Mouse (Mus musculus) midbrain, postnatal 0 days (tissue): ENCODE results near the gene D17Wsu92e. TPM values are rescaled to one million over a fixed set of nuclear protein-coding genes. Genes with fewer than 3 reads are reported as not detected.

ENCODE experiments used
- ATAC-seq: fragments of 200-750 bp; cut with Nextera tagmentation; 2 replicates; pipeline ENCODE4 v1.8.0; 2017; ENCODE audit warnings: moderate number of reproducible peaks, mild to moderate bottlenecking, moderate TSS enrichment, moderate library complexity; ENCODE audit not compliant: low FRiP score
- DNase-seq: peaks from one replicate; pipeline ENCODE4 v3.0.0-alpha.2; 2015; ENCODE audit warnings: low spot score
- H3K27ac ChIP-seq: fragments of 300-500 bp; sonication (generic); 2 replicates; pipeline ENCODE4 v1.5.1; 2014; ENCODE audit warnings: low read depth, mild to moderate bottlenecking, low read length, mixed read lengths
- H3K27me3 ChIP-seq: fragments of 300-500 bp; sonication (generic); 2 replicates; pipeline ENCODE4 v1.6.1; 2014; ENCODE audit warnings: low read length, control low read depth, mixed read lengths; ENCODE audit not compliant: insufficient read depth
- H3K36me3 ChIP-seq: fragments of 300-500 bp; sonication (generic); 2 replicates; pipeline ENCODE4 v1.6.1; 2014; ENCODE audit warnings: low read length, control low read depth, mixed read lengths; ENCODE audit not compliant: insufficient read depth
- H3K4me1 ChIP-seq: fragments of 300-500 bp; sonication (generic); 2 replicates; pipeline ENCODE4 v1.6.1; 2014; ENCODE audit warnings: mild to moderate bottlenecking, control low read depth, antibody characterized with exemption, low read length, mixed read lengths; ENCODE audit not compliant: insufficient read depth
- H3K4me2 ChIP-seq: fragments of 300-500 bp; sonication (generic); 2 replicates; pipeline ENCODE4 v1.6.1; 2014; ENCODE audit warnings: low read depth, mild to moderate bottlenecking, low read length, mixed read lengths; ENCODE audit not compliant: poor library complexity, severe bottlenecking
- H3K4me3 ChIP-seq: fragments of 300-500 bp; sonication (generic); 2 replicates; pipeline ENCODE4 v1.5.1; 2014; ENCODE audit warnings: low read depth, mild to moderate bottlenecking, low read length, moderate library complexity
- H3K9ac ChIP-seq: fragments of 300-500 bp; sonication (generic); replicated peaks from 2 replicates; pipeline ENCODE4 v1.6.1; 2014; ENCODE audit warnings: mild to moderate bottlenecking, low read length, moderate library complexity, mixed read lengths; ENCODE audit not compliant: poor library complexity, severe bottlenecking
- H3K9me3 ChIP-seq: fragments of 300-500 bp; sonication (generic); 2 replicates; pipeline ENCODE4 v1.6.1; 2016; ENCODE audit warnings: low read length, control low read depth
- CTCF ChIP-seq: IDR thresholded peaks from 2 replicates; pipeline ENCODE4 v1.5.1; 2016; ENCODE audit warnings: antibody characterized with exemption, mild to moderate bottlenecking
- WGBS: fragments of 180-500 bp; shearing (Covaris S2); extraction: QIAGEN DNeasy Blood & Tissue Kit; methylation state at CpG from one replicate; pipeline ENCODE4 v1.1.7; 2014; 5-methylcytosine and 5-hydroxymethylcytosine counted together
- polyA plus RNA-seq: library from polyadenylated mRNA; unstranded; fragments of >200 nt; fragmentation: Nextera tagmentation; extraction: Ambion mirVana; gene quantifications from 2 replicates; pipeline ENCODE4 v1.2.1, GENCODE M21; 2015
- total RNA-seq: library from RNA; depleted of rRNA; stranded (reverse); fragments of >200 nt; gene quantifications from 2 replicates; pipeline ENCODE4 v1.2.3, GENCODE M21; 2014

D17Wsu92e gene
- total and polyA plus RNA-seq, 2 experiments from 2014 or later = 8.7 to 73.8 TPM

GRCm38 (mm10) chr17:27750451-27750942 lies 70.0 kb downstream of the D17Wsu92e start:
- 92% methylated on average over 6 of the region's 6 CpGs for WGBS
- Histone ChIP-seq H3K27ac (no peak overlapping the region), H3K9ac (no peak overlapping the region), H3K36me3 (peaks cover 6% of the 10 kb centered on the region; the same call in 1 of the 2 replicates), H3K9me3 (no peaks in the 10 kb centered on the region), H3K27me3 (no peaks in the 10 kb centered on the region), H3K4me1 (no peaks in the 10 kb centered on the region), H3K4me3 (no peak overlapping the region), H3K4me2 (no peak overlapping the region)
- no peak for TF ChIP-seq CTCF
- DNase-seq (no peak), ATAC-seq (no peak)

GRCm38 (mm10) chr17:27748123-27748522 lies 72.3 kb downstream of the D17Wsu92e start:
- no peaks in the 10 kb centered on the region for H3K4me1 ChIP-seq
- no peak overlapping the region for H3K9ac ChIP-seq
- H3K9me3 ChIP-seq = no peaks in the 10 kb centered on the region
- no peak for TF ChIP-seq CTCF
- no peak overlapping the region for H3K4me3 ChIP-seq
- no peak overlapping the region for H3K4me2 ChIP-seq
- H3K27ac ChIP-seq = no peak overlapping the region
- no peak for DNase-seq
- 0 out of 2 replicates have a peak, but pooled peaks cover 5% of the 10 kb centered on the region for H3K36me3 ChIP-seq
- ATAC-seq = no peak
- 94% methylated on average over 2 of the region's 2 CpGs for WGBS
- H3K27me3 ChIP-seq = no peaks in the 10 kb centered on the region

- Histone ChIP-seq H3K4me2 (no peak overlapping the region), H3K27ac (peak overlapping the region; percentile 26; the same call in 1 of the 2 replicates), H3K27me3 (no peaks in the 10 kb centered on the region), H3K36me3 (no peaks in the 10 kb centered on the region), H3K9me3 (no peaks in the 10 kb centered on the region), H3K4me1 (no peaks in the 10 kb centered on the region), H3K9ac (no peak overlapping the region), H3K4me3 (no peak overlapping the region)
- ATAC-seq (0 out of 2 replicates have a peak, but pooled peaks have one; percentile 28), DNase-seq (no peak)
- no peak for TF ChIP-seq CTCF
- WGBS = 47% methylated on average over 4 of the region's 4 CpGs
These were observed 74.0 kb downstream of the D17Wsu92e start for GRCm38 (mm10) chr17:27746446-27746845.

GRCm38 (mm10) chr17:27740961-27741360 lies 79.5 kb downstream of the D17Wsu92e start:
- Histone ChIP-seq H3K36me3 (no peaks in the 10 kb centered on the region), H3K4me1 (no peaks in the 10 kb centered on the region), H3K9ac (no peak overlapping the region), H3K4me2 (no peak overlapping the region), H3K4me3 (no peak overlapping the region), H3K27me3 (no peaks in the 10 kb centered on the region), H3K9me3 (no peaks in the 10 kb centered on the region), H3K27ac (no peak overlapping the region)
- ATAC-seq = no peak
- TF ChIP-seq CTCF = no peak
- WGBS = 91% methylated on average over 6 of the region's 6 CpGs
- DNase-seq = no peak

GRCm38 (mm10) chr17:27734344-27735073 lies 85.9 kb downstream of the D17Wsu92e start:
- ATAC-seq (no peak), DNase-seq (no peak)
- H3K4me1 ChIP-seq = no peaks in the 10 kb centered on the region
- no peaks in the 10 kb centered on the region; the same call in 1 of the 2 replicates for H3K9me3 ChIP-seq
- no peak overlapping the region for H3K4me2 ChIP-seq
- no peak overlapping the region for H3K9ac ChIP-seq
- H3K27me3 ChIP-seq = no peaks in the 10 kb centered on the region
- 21% methylated on average over 12 of the region's 13 CpGs for WGBS
- TF ChIP-seq CTCF = no peak
- no peak overlapping the region for H3K27ac ChIP-seq
- H3K36me3 ChIP-seq = no peaks in the 10 kb centered on the region
- no peak overlapping the region for H3K4me3 ChIP-seq

GRCm38 (mm10) chr17:27732694-27733093 lies 87.8 kb downstream of the D17Wsu92e start:
- DNase-seq (no peak), ATAC-seq (no peak)
- H3K27me3 ChIP-seq = no peaks in the 10 kb centered on the region
- no peak overlapping the region for H3K9ac ChIP-seq
- H3K36me3 ChIP-seq = no peaks in the 10 kb centered on the region
- TF ChIP-seq CTCF = no peak
- no peak overlapping the region for H3K27ac ChIP-seq
- no peaks in the 10 kb centered on the region; the same call in 1 of the 2 replicates for H3K9me3 ChIP-seq
- H3K4me3 ChIP-seq = no peak overlapping the region
- no peak overlapping the region for H3K4me2 ChIP-seq
- H3K4me1 ChIP-seq = no peaks in the 10 kb centered on the region
- WGBS = 84% methylated on average over 3 of the region's 3 CpGs
